Mouse (Mus musculus): ENCODE results near the gene Crhr1.

GRCm38 (mm10) chr11:104144930-104145329 is 12.3 kb downstream of the Crhr1 start:
- no peak for TF ChIP-seq CTCF (IDR thresholded peaks at IDR 0.05)
- TF ChIP-seq EP300 (IDR thresholded peaks at IDR 0.05; ENCODE audit: insufficient read depth, low read depth, low read length): no peak
- no peak for TF ChIP-seq POLR2A (IDR thresholded peaks at IDR 0.05; ENCODE audit: insufficient read depth, low read depth, low read length)
